Mouse (Mus musculus): ENCODE measurements around the gene Atp13a3. TPM values are rescaled to one million over a fixed set of nuclear protein-coding genes. Genes with fewer than 3 reads are reported as not detected.
A peak's percentile ranks its signal among the peaks of the same experiment; 100 is the strongest.

Gene Atp13a3
- total RNA-seq, 2 experiments from 2014 or later = 71.3 to 73.7 TPM

GRCm38 (mm10) chr16:30309395-30310170 is 96.2 kb downstream of the Atp13a3 start:
- intact Hi-C loops (cut with DNase I) = loop anchor here (5.0 to 10.0 kb wide), 2 partner anchors 237 to 685 kb away; no protein-coding TSS in a partner anchor
- peak overlapping the region; percentile 77; the same call in 1 of the 2 replicates for H3K27ac ChIP-seq
- peak in 1 of 2 experiments; percentile 33 for DNase-seq (ENCODE audit: extremely low spot score in 1 of 2, low spot score in 2 of 2)
- TF ChIP-seq CTCF (IDR thresholded peaks at IDR 0.05) = no peak
- peak overlapping the region; percentile 67 for H3K4me3 ChIP-seq

- peak overlapping the region; percentile 77 for H3K27ac ChIP-seq
- DNase-seq (ENCODE audit: extremely low spot score in 1 of 2, low spot score in 2 of 2) = peak; percentile 74 to 78
- TF ChIP-seq CTCF (IDR thresholded peaks at IDR 0.05) = no peak; the same call in 1 of the 2 replicates
- intact Hi-C loops (cut with DNase I) = loop anchor here (5.0 kb wide), 1 partner anchor 237 kb away; no protein-coding TSS in a partner anchor
- peak overlapping the region; percentile 67 for H3K4me3 ChIP-seq
Measured at GRCm38 (mm10) chr16:30308616-30309394, 97.0 kb downstream of the Atp13a3 start.

GRCm38 (mm10) chr16:30307961-30308615 is 97.7 kb downstream of the Atp13a3 start:
- DNase-seq (ENCODE audit: extremely low spot score in 1 of 2, low spot score in 2 of 2) = peak in 1 of 2 experiments; percentile 22
- no peak for TF ChIP-seq CTCF (IDR thresholded peaks at IDR 0.05)
- Histone ChIP-seq H3K4me3 (peak overlapping the region; percentile 67), H3K27ac (peak overlapping the region; percentile 77)
- intact Hi-C loops (cut with DNase I) = loop anchor here (5.0 kb wide), 1 partner anchor 236 kb away; no protein-coding TSS in a partner anchor

- Histone ChIP-seq H3K27ac (no peak overlapping the region), H3K4me3 (no peak overlapping the region)
- DNase-seq (ENCODE audit: extremely low spot score in 1 of 2, low spot score in 2 of 2) = no peak
- intact Hi-C loops (cut with DNase I) = loop anchor here (5.0 kb wide), 1 partner anchor 235 kb away; no protein-coding TSS in a partner anchor
- TF ChIP-seq CTCF (IDR thresholded peaks at IDR 0.05) = no peak
Measured at GRCm38 (mm10) chr16:30307306-30307705, 98.5 kb downstream of the Atp13a3 start.

- no peak overlapping the region for H3K27ac ChIP-seq
- TF ChIP-seq CTCF (IDR thresholded peaks at IDR 0.05) = no peak
- H3K4me3 ChIP-seq = no peak overlapping the region
- intact Hi-C loops (cut with DNase I) = loop anchor here (5.0 kb wide), 1 partner anchor 234 kb away; no protein-coding TSS in a partner anchor
- DNase-seq (ENCODE audit: extremely low spot score in 1 of 2, low spot score in 2 of 2) = no peak
Measured at GRCm38 (mm10) chr16:30306102-30306501, 99.7 kb downstream of the Atp13a3 start.

GRCm38 (mm10) chr16:30304236-30304635 is 101.5 kb downstream of the Atp13a3 start:
- Histone ChIP-seq H3K27ac (no peak overlapping the region), H3K4me3 (no peak overlapping the region)
- DNase-seq (ENCODE audit: extremely low spot score in 1 of 2, low spot score in 2 of 2) = no peak
- intact Hi-C loops (cut with DNase I) = no loop called here
- no peak for TF ChIP-seq CTCF (IDR thresholded peaks at IDR 0.05)

GRCm38 (mm10) chr16:30303411-30303810 is 102.4 kb downstream of the Atp13a3 start:
- intact Hi-C loops (cut with DNase I) = no loop called here
- no peak for TF ChIP-seq CTCF (IDR thresholded peaks at IDR 0.05)

GRCm38 (mm10) chr16:30302686-30303085 is 103.1 kb downstream of the Atp13a3 start:
- no peak for DNase-seq (ENCODE audit: extremely low spot score in 1 of 2, low spot score in 2 of 2)
- intact Hi-C loops (cut with DNase I) = no loop called here
- no peak overlapping the region for H3K27ac ChIP-seq
- no peak for TF ChIP-seq CTCF (IDR thresholded peaks at IDR 0.05)
- no peak overlapping the region for H3K4me3 ChIP-seq

More at GRCm38 (mm10) chr16:30303411-30303810, 102.4 kb downstream of the Atp13a3 start:
- Histone ChIP-seq H3K27ac (no peak overlapping the region), H3K4me3 (no peak overlapping the region)
- no peak for DNase-seq (ENCODE audit: extremely low spot score in 1 of 2, low spot score in 2 of 2)

- H3K4me3 ChIP-seq = no peak overlapping the region
- intact Hi-C loops (cut with DNase I) = no loop called here
- no peak for TF ChIP-seq CTCF (IDR thresholded peaks at IDR 0.05)
Measured at GRCm38 (mm10) chr16:30299711-30300277, 106.0 kb downstream of the Atp13a3 start.

GRCm38 (mm10) chr16:30297450-30297849 is 108.3 kb downstream of the Atp13a3 start:
- TF ChIP-seq CTCF (IDR thresholded peaks at IDR 0.05) = no peak
- no peak overlapping the region for H3K4me3 ChIP-seq
- DNase-seq (ENCODE audit: extremely low spot score in 1 of 2, low spot score in 2 of 2) = no peak
- no peak overlapping the region for H3K27ac ChIP-seq
- intact Hi-C loops (cut with DNase I) = no loop called here

More at GRCm38 (mm10) chr16:30299711-30300277, 106.0 kb downstream of the Atp13a3 start:
- DNase-seq (ENCODE audit: extremely low spot score in 1 of 2, low spot score in 2 of 2) = no peak
- H3K27ac ChIP-seq = no peak overlapping the region

All from left cerebral cortex, adult 2 months (tissue).